Mouse (Mus musculus) kidney, postnatal 0 days (tissue): ENCODE measurements around the gene Ptpn18. TPM values are rescaled to one million over a fixed set of nuclear protein-coding genes. Genes with fewer than 3 reads are reported as not detected.

ENCODE experiments used
- ATAC-seq: fragments of 200-750 bp; cut with Nextera tagmentation; replicated peaks from 2 replicates; pipeline ENCODE4 v1.8.0; 2017; ENCODE audit warnings: low read depth, moderate number of reproducible peaks, moderate TSS enrichment, moderate library complexity; ENCODE audit not compliant: low FRiP score
- DNase-seq: peaks from one replicate; pipeline ENCODE4 v3.0.0-alpha.2; 2016; ENCODE audit warnings: low spot score
- H3K27ac ChIP-seq: fragments of 300-500 bp; sonication (generic); 2 replicates; pipeline ENCODE4 v1.5.1; 2014; ENCODE audit warnings: mild to moderate bottlenecking
- H3K27me3 ChIP-seq: fragments of 300-500 bp; sonication (generic); 2 replicates; pipeline ENCODE4 v1.6.1; 2014; ENCODE audit warnings: low read length, mixed read lengths; ENCODE audit not compliant: insufficient read depth
- H3K36me3 ChIP-seq: fragments of 300-500 bp; sonication (generic); 2 replicates; pipeline ENCODE4 v1.6.1; 2014; ENCODE audit warnings: low read length, mixed read lengths; ENCODE audit not compliant: insufficient read depth
- H3K4me1 ChIP-seq: fragments of 300-500 bp; sonication (generic); replicated peaks from 2 replicates; pipeline ENCODE4 v1.6.1; 2014; ENCODE audit warnings: antibody characterized with exemption, low read length, mixed read lengths; ENCODE audit not compliant: insufficient read depth
- H3K4me2 ChIP-seq: fragments of 300-500 bp; sonication (generic); 2 replicates; pipeline ENCODE4 v1.6.1; 2014; ENCODE audit warnings: mild to moderate bottlenecking, low read length, moderate library complexity, mixed read lengths
- H3K4me3 ChIP-seq: fragments of 300-500 bp; sonication (generic); replicated peaks from 2 replicates; pipeline ENCODE4 v1.5.1; 2014; ENCODE audit warnings: low read depth, low read length
- H3K9ac ChIP-seq: fragments of 300-500 bp; sonication (generic); 2 replicates; pipeline ENCODE4 v1.6.1; 2014; ENCODE audit warnings: low read depth, low read length
- H3K9me3 ChIP-seq: fragments of 300-500 bp; sonication (generic); replicated peaks from 2 replicates; pipeline ENCODE4 v1.6.1; 2016; ENCODE audit warnings: low read length, inconsistent platforms, mixed read lengths
- CTCF ChIP-seq: IDR thresholded peaks from 2 replicates; pipeline ENCODE4 v1.5.1; 2016; ENCODE audit warnings: antibody characterized with exemption, low read depth, mild to moderate bottlenecking, moderate library complexity
- WGBS: fragments of 180-500 bp; shearing (Covaris S2); extraction: QIAGEN DNeasy Blood & Tissue Kit; methylation state at CpG from one replicate; pipeline ENCODE4 v1.1.7; 2014; 5-methylcytosine and 5-hydroxymethylcytosine counted together
- polyA plus RNA-seq: library from polyadenylated mRNA; unstranded; fragments of >200 nt; fragmentation: Nextera tagmentation; extraction: Ambion mirVana; gene quantifications from 2 replicates; pipeline ENCODE4 v1.2.1, GENCODE M21; 2015

Ptpn18 gene
- polyA plus RNA-seq, 1 experiment from 2014 or later, result 33.9 TPM

DNA sequence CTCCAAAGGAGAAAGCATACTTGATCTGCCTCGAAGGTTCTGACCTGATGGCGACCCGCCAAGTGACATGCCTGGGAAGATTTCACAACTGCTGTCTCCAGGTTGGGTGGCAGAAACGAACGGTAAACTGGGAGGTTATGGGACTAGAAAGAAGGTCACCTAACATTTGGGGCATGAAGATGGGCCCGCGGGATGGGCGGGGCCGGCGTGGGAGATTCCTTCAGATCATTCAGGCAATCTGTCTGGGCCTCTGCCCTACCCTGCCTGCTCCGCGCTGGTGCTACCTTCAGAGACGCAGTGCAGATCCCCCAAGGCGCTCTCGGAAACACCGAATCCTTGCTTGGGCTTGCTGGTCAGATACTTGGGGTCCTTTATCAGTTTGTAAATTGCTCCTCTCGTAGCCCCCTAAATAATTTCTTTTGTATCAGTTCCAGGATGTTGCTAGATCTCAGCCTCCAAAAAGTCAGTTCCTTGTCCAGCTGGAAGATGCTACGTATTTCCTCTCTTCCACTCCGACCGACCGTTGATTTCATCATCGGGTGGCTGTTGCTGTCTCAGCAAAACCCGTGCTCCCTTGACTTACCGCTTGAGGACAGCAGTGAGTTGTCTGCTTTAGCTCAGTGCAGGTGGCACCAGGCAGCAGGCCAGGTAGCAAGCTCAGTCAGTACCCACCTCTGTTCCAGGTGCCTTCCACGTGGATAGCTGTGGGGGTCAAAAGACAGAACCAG, 26.1 kb downstream of the Ptpn18 start:
- Histone ChIP-seq H3K4me2 (peak overlapping the region; percentile 54), H3K4me1 (peaks cover 7% of the 10 kb centered on the region; the same call in 1 of the 2 replicates), H3K9me3 (no peaks in the 10 kb centered on the region), H3K4me3 (peak overlapping the region; percentile 13), H3K36me3 (no peaks in the 10 kb centered on the region), H3K27me3 (no peaks in the 10 kb centered on the region), H3K9ac (no peak overlapping the region), H3K27ac (no peak overlapping the region)
- peak; percentile 72 for TF ChIP-seq CTCF
- DNase-seq (peak; percentile 61), ATAC-seq (peak; percentile 43; the same call in 1 of the 2 replicates)
- 5% methylated on average over 25 of the region's 25 CpGs for WGBS

- Histone ChIP-seq H3K27ac (no peak overlapping the region), H3K4me3 (no peak overlapping the region), H3K4me1 (peaks cover 7% of the 10 kb centered on the region; the same call in 1 of the 2 replicates), H3K36me3 (no peaks in the 10 kb centered on the region), H3K9me3 (no peaks in the 10 kb centered on the region), H3K27me3 (no peaks in the 10 kb centered on the region), H3K9ac (no peak overlapping the region), H3K4me2 (no peak overlapping the region)
- ATAC-seq, result no peak
- DNase-seq, result no peak
- no peak; the same call in 1 of the 2 replicates for TF ChIP-seq CTCF
- 90% methylated on average over 3 of the region's 3 CpGs for WGBS
These were observed 27.8 kb downstream of the Ptpn18 start for GRCm38 (mm10) chr1:34487383-34487782.

GRCm38 (mm10) chr1:34489852-34490541, 30.4 kb downstream of the Ptpn18 start:
- no peak overlapping the region for H3K4me2 ChIP-seq
- no peaks in the 10 kb centered on the region for H3K9me3 ChIP-seq
- ATAC-seq (no peak), DNase-seq (no peak)
- H3K4me1 ChIP-seq, result peaks cover 7% of the 10 kb centered on the region; the same call in 1 of the 2 replicates
- no peak overlapping the region for H3K4me3 ChIP-seq
- no peaks in the 10 kb centered on the region for H3K36me3 ChIP-seq
- TF ChIP-seq CTCF, result no peak
- WGBS, result 90% methylated on average over 6 of the region's 6 CpGs
- no peak overlapping the region for H3K9ac ChIP-seq
- no peak overlapping the region for H3K27ac ChIP-seq
- H3K27me3 ChIP-seq, result no peaks in the 10 kb centered on the region

GRCm38 (mm10) chr1:34491480-34491879, 31.9 kb downstream of the Ptpn18 start:
- Histone ChIP-seq H3K4me1 (no peaks in the 10 kb centered on the region), H3K36me3 (no peaks in the 10 kb centered on the region), H3K27ac (no peak overlapping the region), H3K4me3 (no peak overlapping the region), H3K4me2 (no peak overlapping the region), H3K27me3 (no peaks in the 10 kb centered on the region), H3K9ac (no peak overlapping the region), H3K9me3 (no peaks in the 10 kb centered on the region)
- WGBS, result 74% methylated on average over 4 of the region's 4 CpGs
- DNase-seq (no peak), ATAC-seq (no peak)
- TF ChIP-seq CTCF, result no peak

DNA sequence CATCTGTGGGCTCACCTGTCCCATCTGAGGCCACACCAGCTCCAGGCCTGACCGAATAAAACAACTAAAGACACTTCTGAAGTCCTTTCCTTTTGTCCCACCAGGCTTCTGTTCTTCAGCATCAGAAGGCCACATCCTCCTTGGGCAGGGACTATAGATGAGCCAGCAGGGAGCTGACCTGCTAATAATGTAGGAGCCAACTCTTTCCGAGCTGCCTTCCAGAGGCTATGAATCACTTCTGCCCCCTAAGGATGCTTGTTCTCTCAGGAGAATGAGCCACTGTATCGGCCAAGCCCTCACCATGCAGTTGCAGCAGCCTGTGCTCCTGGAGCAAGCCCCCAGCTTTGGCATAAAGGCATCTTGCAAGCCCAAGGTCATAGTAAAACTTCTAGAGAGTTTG, 43.4 kb downstream of the Ptpn18 start:
- ATAC-seq (no peak), DNase-seq (no peak)
- Histone ChIP-seq H3K4me3 (no peak overlapping the region), H3K36me3 (no peaks in the 10 kb centered on the region), H3K27ac (no peak overlapping the region), H3K9me3 (no peaks in the 10 kb centered on the region), H3K27me3 (no peaks in the 10 kb centered on the region), H3K9ac (no peak overlapping the region), H3K4me2 (no peak overlapping the region), H3K4me1 (no peaks in the 10 kb centered on the region)
- no peak for TF ChIP-seq CTCF
- WGBS, result 47% methylated on average over 3 of the region's 3 CpGs

GRCm38 (mm10) chr1:34505307-34505706, 45.7 kb downstream of the Ptpn18 start:
- 0 out of 2 replicates have a peak, but pooled peaks have one; percentile 43 for ATAC-seq

More at GRCm38 (mm10) chr1:34505307-34505706, 45.7 kb downstream of the Ptpn18 start:
- Histone ChIP-seq H3K9me3 (no peaks in the 10 kb centered on the region), H3K9ac (no peak overlapping the region), H3K27me3 (no peaks in the 10 kb centered on the region), H3K27ac (no peak overlapping the region), H3K36me3 (no peaks in the 10 kb centered on the region), H3K4me2 (no peak overlapping the region), H3K4me1 (no peaks in the 10 kb centered on the region), H3K4me3 (no peak overlapping the region)
- DNase-seq, result peak; percentile 15
- 48% methylated on average over 7 of the region's 7 CpGs for WGBS
- TF ChIP-seq CTCF, result no peak
